Mouse (Mus musculus): ENCODE results near the gene Epb41l1. TPM values are rescaled to one million over a fixed set of nuclear protein-coding genes. Genes with fewer than 3 reads are reported as not detected.
A peak's percentile ranks its signal among the peaks of the same experiment; 100 is the strongest.
"Not testable (repeated sequence)": the region's sequence is repeated elsewhere in the genome, so short reads cannot be mapped to it uniquely, and the experiment has no call there.

Gene Epb41l1
- polyA plus RNA-seq (2014; fragmentation: Nextera tagmentation; extraction: Ambion mirVana) = 3.1 and 3.6 TPM in 2 replicates

GRCm38 (mm10) chr2:156420694-156421380 is at the start of gene Epb41l1:
Gene Epb41l1, plus strand, starts transcription at chr2:156420909.
- peak; percentile 58 for ATAC-seq (replicated peaks; ENCODE audit: low FRiP score)
- H3K4me3 ChIP-seq (ENCODE audit: low read depth, low read length) = peak within 1 kb of the TSS; percentile 57
- 1% methylated on average over 61 of the region's 76 CpGs for WGBS
- peaks cover 26% of the 10 kb centered on the region for H3K27me3 ChIP-seq (ENCODE audit: control insufficient read depth, insufficient read depth, low read length)
- H3K4me2 ChIP-seq (ENCODE audit: low read depth, low read length, severe bottlenecking) = peak within 1 kb of the TSS; percentile 100
- H3K4me1 ChIP-seq (replicated peaks; ENCODE audit: control insufficient read depth, insufficient read depth, low read length) = no peaks in the 10 kb centered on the region; the same call in 1 of the 2 replicates
- no peak within 1 kb of the TSS for H3K27ac ChIP-seq (ENCODE audit: low read depth, low read length)
- DNase-seq (ENCODE audit: low spot score) = peak; percentile 77
- H3K9me3 ChIP-seq (ENCODE audit: control insufficient read depth, low read length) = no peaks in the 10 kb centered on the region
- peak within 1 kb of the TSS; percentile 67 for H3K9ac ChIP-seq (ENCODE audit: low read length)
- no peaks in the 10 kb centered on the region for H3K36me3 ChIP-seq (ENCODE audit: control insufficient read depth, insufficient read depth, low read length)

DNA sequence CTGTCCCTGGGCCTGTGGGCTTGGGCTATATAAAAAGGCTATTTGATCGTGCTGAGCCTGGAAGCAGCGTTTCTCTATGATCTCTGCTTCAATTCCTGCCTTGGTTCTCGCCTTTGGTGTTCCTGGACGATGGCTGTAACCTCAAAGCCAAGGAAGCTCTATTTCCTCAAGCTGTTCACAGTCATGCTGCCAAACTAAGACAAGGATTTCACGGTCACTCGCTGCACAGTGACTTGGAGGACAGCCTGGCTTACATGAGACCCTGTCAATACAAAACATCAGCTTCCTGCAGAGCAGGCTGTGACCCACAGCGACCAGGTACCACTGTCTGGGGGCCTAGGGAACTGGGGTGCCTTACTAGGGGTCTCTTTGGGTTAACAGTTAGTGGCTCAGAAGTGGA is 43.8 kb upstream of the Epb41l1 start:
- WGBS = 76% methylated on average over 7 of the region's 7 CpGs
- Histone ChIP-seq H3K27ac (ENCODE audit: low read depth, low read length) (no peak overlapping the region), H3K36me3 (ENCODE audit: control insufficient read depth, insufficient read depth, low read length) (no peaks in the 10 kb centered on the region), H3K4me1 (replicated peaks; ENCODE audit: control insufficient read depth, insufficient read depth, low read length) (no peaks in the 10 kb centered on the region), H3K9me3 (ENCODE audit: control insufficient read depth, low read length) (no peaks in the 10 kb centered on the region), H3K4me3 (ENCODE audit: low read depth, low read length) (no peak overlapping the region), H3K27me3 (ENCODE audit: control insufficient read depth, insufficient read depth, low read length) (no peaks in the 10 kb centered on the region), H3K4me2 (ENCODE audit: low read depth, low read length, severe bottlenecking) (no peak overlapping the region), H3K9ac (ENCODE audit: low read length) (no peak overlapping the region)
- DNase-seq (ENCODE audit: low spot score) = no peak
- ATAC-seq (replicated peaks; ENCODE audit: low FRiP score) = no peak

DNA sequence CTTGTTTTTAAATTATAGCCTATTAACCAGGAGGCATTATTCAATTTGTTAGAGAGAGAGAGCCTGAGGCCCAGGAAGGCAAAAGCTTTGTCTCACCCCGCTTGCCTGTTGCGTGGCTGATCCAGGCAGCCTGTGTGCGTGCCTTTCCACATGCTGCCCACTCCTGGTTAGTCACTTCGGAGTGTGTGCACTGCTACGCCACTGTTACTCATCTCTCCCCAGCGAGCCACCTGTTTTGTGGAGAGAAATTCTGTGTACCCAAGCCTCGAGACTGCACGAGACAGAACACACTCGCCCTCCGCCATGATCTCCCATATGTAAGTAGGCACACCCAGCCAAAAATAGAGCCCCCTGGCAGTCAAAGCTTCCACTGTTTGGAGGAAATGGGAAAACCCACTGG is 40.8 kb upstream of the Epb41l1 start:
- Histone ChIP-seq H3K9ac (ENCODE audit: low read length) (no peak overlapping the region), H3K36me3 (ENCODE audit: control insufficient read depth, insufficient read depth, low read length) (no peaks in the 10 kb centered on the region), H3K27ac (ENCODE audit: low read depth, low read length) (no peak overlapping the region), H3K4me2 (ENCODE audit: low read depth, low read length, severe bottlenecking) (no peak overlapping the region), H3K4me3 (ENCODE audit: low read depth, low read length) (no peak overlapping the region), H3K27me3 (ENCODE audit: control insufficient read depth, insufficient read depth, low read length) (no peaks in the 10 kb centered on the region), H3K9me3 (ENCODE audit: control insufficient read depth, low read length) (no peaks in the 10 kb centered on the region), H3K4me1 (replicated peaks; ENCODE audit: control insufficient read depth, insufficient read depth, low read length) (no peaks in the 10 kb centered on the region)
- 92% methylated on average over 10 of the region's 10 CpGs for WGBS
- ATAC-seq (replicated peaks; ENCODE audit: low FRiP score) (no peak), DNase-seq (ENCODE audit: low spot score) (no peak)

- Histone ChIP-seq H3K9me3 (ENCODE audit: control insufficient read depth, low read length) (no peaks in the 10 kb centered on the region), H3K27ac (ENCODE audit: low read depth, low read length) (no peak overlapping the region), H3K27me3 (ENCODE audit: control insufficient read depth, insufficient read depth, low read length) (no peaks in the 10 kb centered on the region), H3K4me1 (replicated peaks; ENCODE audit: control insufficient read depth, insufficient read depth, low read length) (no peaks in the 10 kb centered on the region), H3K4me3 (ENCODE audit: low read depth, low read length) (no peak overlapping the region), H3K9ac (ENCODE audit: low read length) (no peak overlapping the region), H3K36me3 (ENCODE audit: control insufficient read depth, insufficient read depth, low read length) (no peaks in the 10 kb centered on the region), H3K4me2 (ENCODE audit: low read depth, low read length, severe bottlenecking) (no peak overlapping the region)
- no peak for ATAC-seq (replicated peaks; ENCODE audit: low FRiP score)
- DNase-seq (ENCODE audit: low spot score) = no peak
- 61% methylated on average over 4 of the region's 4 CpGs for WGBS
Observed at GRCm38 (mm10) chr2:156381350-156381749, 39.4 kb upstream of the Epb41l1 start.

- DNase-seq (ENCODE audit: low spot score) (peak; percentile 87), ATAC-seq (replicated peaks; ENCODE audit: low FRiP score) (peak; percentile 80)
- Histone ChIP-seq H3K9ac (ENCODE audit: low read length) (peak overlapping the region; percentile 47), H3K4me2 (ENCODE audit: low read depth, low read length, severe bottlenecking) (peak overlapping the region; percentile 42), H3K4me3 (ENCODE audit: low read depth, low read length) (peak overlapping the region; percentile 33)
- H3K36me3 ChIP-seq (ENCODE audit: control insufficient read depth, insufficient read depth, low read length); H3K27ac ChIP-seq (ENCODE audit: low read depth, low read length); H3K27me3 ChIP-seq (ENCODE audit: control insufficient read depth, insufficient read depth, low read length); H3K4me1 ChIP-seq (replicated peaks; ENCODE audit: control insufficient read depth, insufficient read depth, low read length); H3K9me3 ChIP-seq (ENCODE audit: control insufficient read depth, low read length): not testable (repeated sequence)
- WGBS = 0% methylated on average over 6 of the region's 63 CpGs
Observed at GRCm38 (mm10) chr2:156392461-156393154, 28.1 kb upstream of the Epb41l1 start.

DNA sequence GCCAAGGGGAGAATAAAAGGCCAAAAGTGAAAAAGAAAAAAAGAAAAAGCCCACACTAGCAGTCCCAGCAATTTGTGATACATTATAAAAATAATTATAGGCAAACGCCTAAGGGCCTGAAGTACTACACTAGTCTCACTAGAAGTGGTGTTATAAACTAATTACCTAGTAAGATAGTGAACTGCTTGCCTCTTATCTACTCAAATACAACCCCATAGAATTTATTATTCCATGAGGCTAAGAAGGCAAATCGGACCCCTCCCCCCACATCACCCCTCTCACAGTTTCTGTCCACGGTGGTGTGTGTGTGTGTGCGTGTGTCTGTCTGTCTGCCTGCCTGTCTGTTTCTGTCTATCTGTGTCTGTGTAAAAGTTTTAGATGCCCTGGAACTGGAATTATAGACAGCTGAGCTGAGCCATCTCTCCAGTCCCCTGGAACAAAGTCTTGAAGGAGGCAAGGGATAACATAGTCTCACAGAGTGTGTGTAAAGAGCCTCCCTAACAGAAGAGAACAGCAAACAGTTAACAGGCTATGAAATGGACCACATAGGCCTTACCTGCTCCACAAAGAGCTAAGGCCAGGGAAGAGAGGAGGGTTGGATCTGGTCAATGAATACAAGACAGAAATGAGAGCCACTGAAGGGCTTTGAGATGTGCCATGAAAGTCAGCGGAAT is 27.4 kb upstream of the Epb41l1 start:
- peak overlapping the region; percentile 42 for H3K4me2 ChIP-seq (ENCODE audit: low read depth, low read length, severe bottlenecking)
- DNase-seq (ENCODE audit: low spot score) = no peak
- H3K4me3 ChIP-seq (ENCODE audit: low read depth, low read length) = peak overlapping the region; percentile 33

DNA sequence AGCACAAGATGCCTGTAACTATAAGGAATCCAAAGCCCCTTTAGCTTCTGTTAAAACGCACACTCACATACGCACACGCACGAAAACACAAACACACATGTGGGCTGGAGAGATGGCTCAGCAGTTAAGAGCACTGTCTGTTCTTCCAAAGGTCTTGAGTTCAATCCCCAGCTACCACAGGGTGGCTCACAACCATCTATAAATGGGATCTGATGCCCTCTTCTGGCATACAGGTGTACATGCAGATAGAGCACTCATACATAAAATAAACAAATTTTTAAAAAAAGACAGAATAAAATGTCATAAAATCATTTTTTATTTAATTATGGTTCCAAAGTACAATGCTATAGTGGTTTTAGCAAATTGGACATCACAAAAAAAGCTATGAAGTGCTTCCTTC is 26.4 kb upstream of the Epb41l1 start:
- no peak overlapping the region for H3K27ac ChIP-seq (ENCODE audit: low read depth, low read length)
- 96% methylated on average over 4 of the region's 4 CpGs for WGBS
- no peaks in the 10 kb centered on the region for H3K36me3 ChIP-seq (ENCODE audit: control insufficient read depth, insufficient read depth, low read length)
- H3K4me3 ChIP-seq (ENCODE audit: low read depth, low read length) = no peak overlapping the region
- no peaks in the 10 kb centered on the region for H3K27me3 ChIP-seq (ENCODE audit: control insufficient read depth, insufficient read depth, low read length)
- DNase-seq (ENCODE audit: low spot score) (no peak), ATAC-seq (replicated peaks; ENCODE audit: low FRiP score) (no peak)
- no peak overlapping the region for H3K4me2 ChIP-seq (ENCODE audit: low read depth, low read length, severe bottlenecking)
- H3K9ac ChIP-seq (ENCODE audit: low read length) = no peak overlapping the region
- no peaks in the 10 kb centered on the region for H3K4me1 ChIP-seq (replicated peaks; ENCODE audit: control insufficient read depth, insufficient read depth, low read length)
- H3K9me3 ChIP-seq (ENCODE audit: control insufficient read depth, low read length) = no peaks in the 10 kb centered on the region

More for the DNA sequence above, 27.4 kb upstream of the Epb41l1 start:
- no peaks in the 10 kb centered on the region for H3K27me3 ChIP-seq (ENCODE audit: control insufficient read depth, insufficient read depth, low read length)
- peak; percentile 33 for ATAC-seq (replicated peaks; ENCODE audit: low FRiP score)
- peak overlapping the region; percentile 10; the same call in 1 of the 2 replicates for H3K9ac ChIP-seq (ENCODE audit: low read length)
- no peaks in the 10 kb centered on the region for H3K9me3 ChIP-seq (ENCODE audit: control insufficient read depth, low read length)
- no peaks in the 10 kb centered on the region for H3K36me3 ChIP-seq (ENCODE audit: control insufficient read depth, insufficient read depth, low read length)
- H3K27ac ChIP-seq (ENCODE audit: low read depth, low read length) = no peak overlapping the region
- no peaks in the 10 kb centered on the region for H3K4me1 ChIP-seq (replicated peaks; ENCODE audit: control insufficient read depth, insufficient read depth, low read length)
- WGBS = 64% methylated on average over 5 of the region's 5 CpGs

- no peaks in the 10 kb centered on the region for H3K27me3 ChIP-seq (ENCODE audit: control insufficient read depth, insufficient read depth, low read length)
- H3K36me3 ChIP-seq (ENCODE audit: control insufficient read depth, insufficient read depth, low read length) = no peaks in the 10 kb centered on the region
- no peak overlapping the region for H3K4me2 ChIP-seq (ENCODE audit: low read depth, low read length, severe bottlenecking)
- DNase-seq (ENCODE audit: low spot score) (no peak), ATAC-seq (replicated peaks; ENCODE audit: low FRiP score) (no peak)
- WGBS = 96% methylated on average over 2 of the region's 2 CpGs
- peaks cover 4% of the 10 kb centered on the region; the same call in 1 of the 2 replicates for H3K4me1 ChIP-seq (replicated peaks; ENCODE audit: control insufficient read depth, insufficient read depth, low read length)
- no peak overlapping the region for H3K9ac ChIP-seq (ENCODE audit: low read length)
- no peak overlapping the region for H3K4me3 ChIP-seq (ENCODE audit: low read depth, low read length)
- no peak overlapping the region for H3K27ac ChIP-seq (ENCODE audit: low read depth, low read length)
- H3K9me3 ChIP-seq (ENCODE audit: control insufficient read depth, low read length) = no peaks in the 10 kb centered on the region
Observed at GRCm38 (mm10) chr2:156396096-156396495, 24.6 kb upstream of the Epb41l1 start.

Data from forebrain, embryonic 11.5 days (tissue).